Mouse (Mus musculus) hindbrain, postnatal 0 days (tissue): Measurements from ENCODE around the gene Edc4. TPM values are rescaled to one million over a fixed set of nuclear protein-coding genes. Genes with fewer than 3 reads are reported as not detected.

Source experiments
- ATAC-seq: fragments of 200-750 bp; cut with Nextera tagmentation; 2 replicates; pipeline ENCODE4 v1.8.0; 2017; ENCODE audit warnings: mild to moderate bottlenecking, moderate TSS enrichment, moderate library complexity
- DNase-seq: peaks from one replicate; pipeline ENCODE4 v3.0.0-alpha.2; 2015; ENCODE audit warnings: low spot score
- H3K27ac ChIP-seq: fragments of 300-500 bp; sonication (generic); 2 replicates; pipeline ENCODE4 v1.5.1; 2014; ENCODE audit warnings: mild to moderate bottlenecking
- H3K27me3 ChIP-seq: fragments of 300-500 bp; sonication (generic); 2 replicates; pipeline ENCODE4 v1.6.1; 2014; ENCODE audit warnings: low read length, mixed read lengths; ENCODE audit not compliant: insufficient read depth
- H3K36me3 ChIP-seq: fragments of 300-500 bp; sonication (generic); 2 replicates; pipeline ENCODE4 v1.6.1; 2014; ENCODE audit warnings: low read length, mixed read lengths; ENCODE audit not compliant: insufficient read depth
- H3K4me1 ChIP-seq: fragments of 300-500 bp; sonication (generic); 2 replicates; pipeline ENCODE4 v1.6.1; 2014; ENCODE audit warnings: antibody characterized with exemption, low read length, mixed read lengths; ENCODE audit not compliant: insufficient read depth
- H3K4me2 ChIP-seq: fragments of 300-500 bp; sonication (generic); 2 replicates; pipeline ENCODE4 v1.6.1; 2014; ENCODE audit warnings: low read depth, mild to moderate bottlenecking, low read length, moderate library complexity, mixed read lengths
- H3K4me3 ChIP-seq: fragments of 300-500 bp; sonication (generic); 2 replicates; pipeline ENCODE4 v1.5.1; 2014; ENCODE audit warnings: low read length
- H3K9ac ChIP-seq: fragments of 300-500 bp; sonication (generic); replicated peaks from 2 replicates; pipeline ENCODE4 v1.6.1; 2014; ENCODE audit warnings: mild to moderate bottlenecking, low read length, moderate library complexity, mixed read lengths
- H3K9me3 ChIP-seq: fragments of 300-500 bp; sonication (generic); 2 replicates; pipeline ENCODE4 v1.6.1; 2016; ENCODE audit warnings: low read length, mixed read lengths
- CTCF ChIP-seq: IDR thresholded peaks from 2 replicates; pipeline ENCODE4 v1.5.1; 2016; ENCODE audit warnings: antibody characterized with exemption, control low read depth, low read depth
- WGBS: fragments of 180-500 bp; shearing (Covaris S2); extraction: QIAGEN DNeasy Blood & Tissue Kit; methylation state at CpG from one replicate; pipeline ENCODE4 v1.1.7; 2014; 5-methylcytosine and 5-hydroxymethylcytosine counted together
- polyA plus RNA-seq: library from polyadenylated mRNA; unstranded; fragments of >200 nt; fragmentation: Nextera tagmentation; extraction: Ambion mirVana; gene quantifications from 2 replicates; pipeline ENCODE4 v1.2.1, GENCODE M21; 2015
- total RNA-seq: library from RNA; depleted of rRNA; stranded (reverse); fragments of >200 nt; gene quantifications from 2 replicates; pipeline ENCODE4 v1.2.3, GENCODE M21; 2014

Edc4 gene
- total and polyA plus RNA-seq, 2 experiments from 2014 or later = 41.7 to 113 TPM

DNA sequence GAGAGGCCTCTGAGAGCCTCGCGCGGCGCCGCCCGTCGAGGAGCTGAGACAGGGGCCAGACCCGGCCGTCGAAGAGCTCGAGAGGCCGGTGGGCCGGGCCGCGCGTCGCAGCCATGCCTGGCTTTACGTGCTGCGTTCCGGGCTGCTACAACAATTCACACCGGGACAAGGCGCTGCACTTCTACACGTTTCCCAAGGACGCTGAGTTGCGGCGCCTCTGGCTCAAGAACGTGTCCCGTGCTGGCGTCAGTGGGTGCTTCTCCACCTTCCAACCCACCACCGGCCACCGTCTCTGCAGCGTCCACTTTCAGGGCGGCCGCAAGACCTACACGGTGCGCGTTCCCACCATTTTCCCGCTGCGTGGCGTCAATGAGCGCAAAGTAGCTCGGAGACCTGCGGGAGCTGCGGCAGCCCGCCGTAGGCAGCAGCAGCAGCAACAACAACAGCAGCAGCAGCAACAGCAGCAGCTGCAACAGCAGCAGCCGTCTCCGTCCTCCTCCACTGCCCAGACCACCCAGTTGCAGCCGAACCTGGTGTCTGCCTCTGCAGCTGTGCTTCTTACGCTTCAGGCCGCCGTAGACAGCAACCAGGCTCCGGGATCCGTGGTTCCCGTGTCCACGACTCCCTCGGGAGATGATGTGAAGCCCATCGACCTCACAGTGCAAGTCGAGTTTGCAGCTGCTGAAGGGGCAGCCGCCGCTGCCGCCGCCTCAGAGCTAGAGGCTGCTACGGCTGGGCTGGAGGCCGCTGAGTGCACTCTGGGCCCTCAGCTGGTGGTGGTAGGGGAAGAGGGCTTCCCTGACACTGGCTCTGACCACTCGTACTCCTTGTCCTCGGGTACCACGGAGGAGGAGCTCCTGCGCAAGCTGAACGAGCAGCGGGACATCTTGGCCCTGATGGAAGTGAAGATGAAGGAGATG lies 25.2 kb upstream of the Edc4 start:
- H3K4me3 ChIP-seq = peak overlapping the region; percentile 79
- ATAC-seq = peak; percentile 50
- WGBS = under 1% methylated on average over 70 of the region's 71 CpGs
- H3K9me3 ChIP-seq = no peaks in the 10 kb centered on the region
- H3K4me1 ChIP-seq = peaks cover 17% of the 10 kb centered on the region
- peak; percentile 22; the same call in 1 of the 2 replicates for TF ChIP-seq CTCF
- H3K4me2 ChIP-seq = peak overlapping the region; percentile 98
- H3K36me3 ChIP-seq = no peaks in the 10 kb centered on the region
- peak overlapping the region; percentile 76 for H3K9ac ChIP-seq
- H3K27ac ChIP-seq = peak overlapping the region; percentile 79
- no peaks in the 10 kb centered on the region for H3K27me3 ChIP-seq
- DNase-seq = peak; percentile 64

DNA sequence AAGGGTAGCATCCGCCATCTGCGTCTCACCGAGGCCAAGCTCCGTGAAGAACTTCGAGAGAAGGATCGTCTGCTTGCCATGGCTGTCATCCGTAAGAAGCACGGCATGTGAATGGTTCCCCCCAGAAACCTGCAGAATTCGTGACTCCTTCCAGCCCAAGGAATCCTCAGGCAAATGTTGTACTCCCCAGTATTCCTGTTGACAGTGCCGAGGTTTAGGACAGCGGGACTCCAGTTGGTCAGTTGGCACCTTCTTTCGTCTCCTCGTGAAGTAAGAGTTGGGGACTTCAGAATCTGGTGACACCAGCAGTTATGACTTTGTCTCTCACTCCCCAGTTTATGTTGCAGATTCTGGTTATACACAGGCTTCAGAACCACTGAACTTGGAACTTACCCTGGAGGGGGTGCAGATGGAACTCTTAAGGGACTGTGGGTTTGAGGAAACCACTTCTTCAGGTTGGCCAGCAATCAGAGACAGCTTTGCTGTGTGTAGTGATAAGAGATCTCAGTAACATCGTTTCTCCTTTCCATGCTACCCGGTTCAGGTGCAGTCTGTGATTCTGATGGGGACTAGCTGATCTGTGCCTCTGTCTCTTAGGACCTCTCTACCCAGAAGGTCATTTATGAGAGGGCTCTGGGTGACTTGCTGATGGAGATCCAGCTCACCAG lies 24.4 kb upstream of the Edc4 start:
- Histone ChIP-seq H3K4me1 (peaks cover 13% of the 10 kb centered on the region), H3K27ac (peak overlapping the region; percentile 79), H3K27me3 (no peaks in the 10 kb centered on the region), H3K9ac (peak overlapping the region; percentile 76), H3K9me3 (no peaks in the 10 kb centered on the region), H3K4me3 (peak overlapping the region; percentile 79), H3K36me3 (no peaks in the 10 kb centered on the region), H3K4me2 (peak overlapping the region; percentile 98)
- ATAC-seq (no peak), DNase-seq (no peak)
- WGBS = 17% methylated on average over 15 of the region's 15 CpGs
- TF ChIP-seq CTCF = no peak

DNA sequence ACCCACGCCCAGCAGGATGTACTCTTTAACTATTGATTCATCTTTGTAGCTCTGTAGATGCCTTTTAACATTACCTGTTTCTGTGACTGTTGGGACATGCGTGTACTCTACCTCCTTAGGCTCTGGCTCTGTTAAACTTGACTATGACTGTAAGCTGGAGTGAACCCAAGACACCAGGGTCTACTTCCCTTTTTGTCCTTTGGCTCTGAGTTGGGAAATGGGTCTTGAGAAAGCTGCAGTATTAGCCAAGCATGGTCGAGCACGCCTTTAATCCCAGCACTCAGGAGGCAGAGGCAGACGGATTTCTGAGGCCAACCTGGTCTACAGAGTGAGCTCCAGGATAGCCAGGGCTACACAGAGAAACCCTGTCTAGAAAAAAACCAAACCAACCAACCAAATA lies 22.2 kb upstream of the Edc4 start:
- no peak for TF ChIP-seq CTCF
- no peak for ATAC-seq
- Histone ChIP-seq H3K4me3 (no peak overlapping the region), H3K9ac (no peak overlapping the region), H3K27ac (no peak overlapping the region), H3K9me3 (no peaks in the 10 kb centered on the region), H3K27me3 (no peaks in the 10 kb centered on the region), H3K4me2 (no peak overlapping the region), H3K4me1 (peaks cover 26% of the 10 kb centered on the region), H3K36me3 (no peaks in the 10 kb centered on the region)
- no peak for DNase-seq
- 88% methylated on average over 5 of the region's 5 CpGs for WGBS

DNA sequence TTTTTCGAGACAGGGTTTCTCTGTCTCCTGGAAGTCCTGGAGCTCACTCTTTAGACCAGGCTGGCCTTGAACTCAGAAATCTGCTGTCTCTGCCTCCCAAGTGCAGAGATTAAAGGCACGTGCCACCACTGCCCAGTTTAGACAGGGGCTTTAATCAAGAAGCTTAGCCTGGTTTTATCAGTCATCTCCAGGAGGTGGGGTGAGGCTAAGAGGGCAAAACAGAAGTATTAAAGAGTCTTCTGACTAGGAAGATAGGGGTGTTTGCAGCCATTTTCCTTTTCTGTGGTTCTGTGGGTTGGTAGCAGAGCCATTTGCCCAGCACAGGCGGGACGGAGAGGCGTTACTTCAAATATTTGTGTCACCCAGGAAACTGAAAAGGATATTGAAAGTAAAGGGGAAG lies 21.4 kb upstream of the Edc4 start:
- H3K27ac ChIP-seq = peak overlapping the region; percentile 92; the same call in 1 of the 2 replicates
- no peaks in the 10 kb centered on the region for H3K9me3 ChIP-seq
- no peak overlapping the region for H3K9ac ChIP-seq
- no peak overlapping the region for H3K4me3 ChIP-seq
- ATAC-seq (no peak), DNase-seq (no peak)
- H3K4me1 ChIP-seq = peaks cover 26% of the 10 kb centered on the region
- 74% methylated on average over 5 of the region's 5 CpGs for WGBS
- no peak for TF ChIP-seq CTCF
- no peak overlapping the region for H3K4me2 ChIP-seq
- H3K27me3 ChIP-seq = no peaks in the 10 kb centered on the region
- H3K36me3 ChIP-seq = no peaks in the 10 kb centered on the region

DNA sequence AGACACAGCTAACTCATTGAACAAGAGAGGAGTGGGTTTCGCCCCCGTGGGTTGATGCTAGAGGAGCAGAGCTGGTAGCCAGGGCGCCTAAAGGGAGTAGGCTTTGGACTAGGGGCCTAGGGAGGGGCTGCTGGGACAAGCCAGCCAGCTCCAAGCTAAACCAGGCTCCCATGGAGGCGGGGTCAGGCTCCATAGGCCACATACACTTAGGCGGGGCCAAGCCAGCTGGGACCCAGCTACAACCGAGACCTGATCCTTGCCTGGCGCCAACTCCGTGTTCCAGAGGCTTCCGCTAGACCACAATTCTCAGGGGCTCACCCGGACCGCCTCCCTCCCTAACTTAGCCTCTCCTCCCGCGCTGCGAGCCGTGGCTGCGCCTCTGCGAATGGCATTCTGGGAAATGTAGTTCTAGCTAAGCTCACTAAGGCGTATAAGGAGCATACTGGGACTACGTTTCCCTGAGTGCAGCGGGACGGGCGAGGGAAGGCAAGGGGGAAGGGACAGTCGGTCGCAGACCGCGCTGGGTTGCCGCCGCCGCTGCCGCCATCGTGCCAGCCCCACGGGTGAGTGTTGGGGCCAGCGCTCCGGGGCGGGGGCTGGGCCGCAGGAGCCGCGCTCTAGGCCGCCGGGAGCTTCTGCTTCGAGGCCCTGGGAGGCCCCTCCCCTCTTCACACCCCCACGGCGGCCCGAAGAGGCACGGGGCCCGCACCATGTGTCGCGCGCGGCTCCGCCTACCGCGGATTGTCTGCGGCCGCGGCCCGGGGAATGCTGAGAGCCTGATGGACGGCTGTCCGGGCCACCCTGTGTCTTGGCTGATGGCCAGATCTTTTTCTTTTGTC lies 20.3 kb upstream of the Edc4 start, which contains the start of gene Nutf2:
Gene Nutf2, plus strand, starts transcription at position 438 of the 839 bp plus-strand sequence.
- no peak for TF ChIP-seq CTCF
- peaks cover 26% of the 10 kb centered on the region for H3K4me1 ChIP-seq
- WGBS = under 1% methylated on average over 59 of the region's 59 CpGs
- H3K36me3 ChIP-seq = no peaks in the 10 kb centered on the region
- H3K27me3 ChIP-seq = no peaks in the 10 kb centered on the region
- ATAC-seq (peak; percentile 97), DNase-seq (peak; percentile 99)
- peak within 1 kb of the TSS; percentile 98 for H3K9ac ChIP-seq
- H3K27ac ChIP-seq = peak within 1 kb of the TSS; percentile 92
- no peaks in the 10 kb centered on the region for H3K9me3 ChIP-seq
- peak within 1 kb of the TSS; percentile 87 for H3K4me2 ChIP-seq
- peak within 1 kb of the TSS; percentile 95 for H3K4me3 ChIP-seq

DNA sequence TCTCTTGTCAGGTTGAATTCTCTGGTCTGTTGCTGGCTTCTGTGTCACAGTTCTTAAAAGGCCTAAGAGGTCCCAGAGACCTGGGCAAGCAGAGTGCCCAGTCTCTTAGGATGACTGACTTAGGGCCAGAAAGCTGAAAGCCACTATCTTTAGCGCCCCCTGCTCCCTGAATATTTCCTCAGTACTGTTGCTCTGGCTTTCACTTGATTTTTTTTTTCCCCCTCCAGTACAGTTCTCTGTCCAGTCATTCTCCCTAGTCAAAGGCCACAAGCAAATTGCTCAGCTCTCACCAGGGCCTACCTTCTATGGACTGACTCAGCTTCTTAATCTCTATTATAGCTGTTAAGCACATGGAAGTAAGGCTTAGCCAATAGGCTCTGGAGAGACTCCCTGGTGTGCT lies 18.7 kb upstream of the Edc4 start:
- peak; percentile 54 for TF ChIP-seq CTCF
- WGBS = 7% methylated on average over 1 of the region's 1 CpGs
- H3K9me3 ChIP-seq = no peaks in the 10 kb centered on the region
- peaks cover 12% of the 10 kb centered on the region; the same call in 1 of the 2 replicates for H3K36me3 ChIP-seq
- ATAC-seq (no peak), DNase-seq (peak; percentile 46)
- peaks cover 13% of the 10 kb centered on the region for H3K4me1 ChIP-seq
- peak overlapping the region; percentile 98; the same call in 1 of the 2 replicates for H3K9ac ChIP-seq
- H3K4me3 ChIP-seq = peak overlapping the region; percentile 95
- H3K27ac ChIP-seq = no peak overlapping the region
- H3K27me3 ChIP-seq = no peaks in the 10 kb centered on the region
- peak overlapping the region; percentile 87 for H3K4me2 ChIP-seq
